Mouse (Mus musculus): ENCODE results near the gene Atp6ap1.

The Atp6ap1 gene

DNA sequence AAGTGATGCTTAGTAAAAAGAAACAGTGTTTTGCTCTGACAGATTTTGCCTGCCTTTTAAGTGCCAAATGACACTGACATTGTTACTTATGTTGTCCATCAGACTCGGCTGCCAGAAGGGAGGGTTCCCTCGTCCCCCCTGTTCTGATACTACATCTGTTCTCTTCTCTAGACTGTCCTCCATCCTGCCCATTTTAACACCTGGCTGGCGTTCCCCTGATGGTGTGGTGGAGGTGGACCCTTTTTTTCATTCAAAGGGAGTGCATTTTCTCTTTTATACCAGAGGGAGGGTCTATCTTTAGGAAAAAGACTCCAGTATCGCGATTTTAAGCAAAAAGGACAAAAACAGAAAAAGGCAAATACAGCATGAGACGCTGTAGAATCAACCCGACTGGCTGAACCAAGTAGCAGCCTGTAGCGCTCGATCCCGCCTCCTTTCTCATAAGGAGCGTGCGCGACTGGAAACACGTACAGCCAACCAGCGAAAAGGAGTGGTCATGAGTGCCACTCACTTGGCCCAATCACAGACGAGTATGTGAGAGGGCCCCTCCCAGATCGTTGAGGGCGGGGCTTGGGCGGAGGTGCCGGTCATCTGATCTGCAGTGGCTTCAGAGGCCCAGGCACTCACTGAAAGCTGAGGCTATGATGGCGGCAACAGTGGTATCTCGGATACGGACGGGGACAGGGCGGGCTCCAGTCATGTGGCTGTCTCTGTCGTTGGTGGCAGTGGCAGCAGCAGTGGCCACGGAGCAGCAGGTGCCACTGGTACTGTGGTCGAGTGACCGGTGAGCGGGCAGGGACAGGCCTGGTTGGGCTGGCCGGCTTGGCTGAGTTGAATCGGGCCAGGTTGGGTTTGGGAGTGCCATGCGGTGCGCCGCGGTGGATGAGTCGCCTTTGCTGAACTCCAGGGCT is at the start of gene Atp6ap1:
TSS of gene Atp6ap1 (plus strand) at position 560 of the 911 bp plus-strand sequence.
- peak; percentile 80 to 85 for DNase-seq (ENCODE audit: low spot score in 2 of 2)

DNA sequence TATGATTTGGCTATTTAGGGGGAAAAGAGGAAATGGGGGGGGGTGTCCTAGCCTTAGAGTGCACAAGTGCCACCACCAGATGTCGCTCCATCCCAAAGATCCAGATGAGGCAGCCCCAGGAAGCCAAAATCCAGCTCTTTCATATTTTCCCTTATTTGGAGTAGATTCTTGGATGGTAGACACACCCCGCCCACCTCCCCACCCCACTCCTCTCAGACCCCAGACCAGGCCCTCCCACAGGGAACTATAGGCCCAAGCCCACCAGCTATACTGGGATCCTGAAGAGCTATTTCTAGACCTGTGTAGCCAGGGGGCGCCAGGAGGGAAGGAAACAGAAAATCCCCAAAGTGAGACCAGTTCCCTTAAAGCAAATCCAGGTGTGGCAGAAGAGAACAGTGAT is 48.2 kb upstream of the Atp6ap1 start:
- peak; percentile 22 to 23 for DNase-seq (ENCODE audit: low spot score in 2 of 2)

DNA sequence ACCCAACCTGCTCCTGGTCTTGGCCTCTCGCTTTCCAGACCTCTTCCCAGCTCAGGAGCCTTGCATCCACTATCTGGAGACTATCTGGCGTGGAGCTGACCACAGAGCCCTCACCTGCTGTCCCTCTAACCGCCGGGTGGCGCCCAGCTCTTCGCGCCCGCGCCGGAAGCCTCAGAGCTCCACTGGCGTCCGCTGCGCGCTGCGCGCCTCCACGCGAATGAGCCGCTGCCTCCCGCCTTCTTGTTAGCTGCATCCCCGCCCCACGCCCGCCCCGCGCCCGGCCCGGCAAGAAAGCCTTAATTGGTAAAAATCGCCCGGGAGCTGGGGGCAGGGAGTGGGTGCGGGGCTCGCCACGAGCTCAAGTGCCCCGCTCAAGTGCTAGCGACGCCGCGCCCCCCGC is 47.3 kb upstream of the Atp6ap1 start, which contains the start of gene Flna:
TSS of gene Flna (minus strand) at position 206 of the 400 bp plus-strand sequence.
- DNase-seq (ENCODE audit: low spot score in 2 of 2) = peak; percentile 27 to 32

DNA sequence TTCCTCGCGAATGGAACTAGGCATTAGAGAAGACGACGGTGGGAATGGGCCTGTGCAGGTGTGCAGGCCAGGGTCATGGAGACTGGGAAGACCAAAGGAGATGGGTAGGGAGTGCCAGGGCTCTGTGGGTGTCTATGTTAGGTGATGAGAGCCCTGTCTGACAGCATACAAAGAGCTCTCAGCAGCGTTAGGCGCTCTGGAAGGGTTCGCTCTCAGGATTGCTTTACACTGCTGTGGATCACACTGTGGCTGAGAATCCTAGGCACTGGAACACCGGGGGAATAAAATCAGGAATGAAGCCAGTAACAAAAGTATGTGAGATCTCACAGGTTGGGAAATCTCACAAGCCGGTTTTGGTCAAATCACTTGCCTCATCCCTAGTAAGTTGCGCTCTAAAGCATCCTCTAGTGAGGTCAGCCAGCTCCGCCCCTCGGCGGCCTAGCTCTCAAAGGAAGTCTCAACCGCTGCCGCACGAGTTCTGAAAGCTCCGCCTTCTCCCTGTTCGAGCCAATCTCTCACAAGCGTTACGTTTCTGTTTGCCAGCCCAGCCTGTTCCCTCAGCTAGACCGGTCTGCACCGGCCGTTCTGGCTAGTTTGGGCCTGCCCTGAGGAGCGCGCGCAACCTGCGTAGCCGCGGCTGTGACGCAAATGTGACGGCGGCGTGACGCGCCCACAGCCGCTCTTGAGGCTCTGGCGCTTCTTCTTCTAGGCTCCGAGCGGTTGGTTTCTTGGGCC is 42.6 kb upstream of the Atp6ap1 start, which contains the start of gene Emd:
TSS of gene Emd (plus strand) at position 535 of the 735 bp plus-strand sequence.
- DNase-seq (ENCODE audit: low spot score in 2 of 2) = peak; percentile 52 to 74

DNA sequence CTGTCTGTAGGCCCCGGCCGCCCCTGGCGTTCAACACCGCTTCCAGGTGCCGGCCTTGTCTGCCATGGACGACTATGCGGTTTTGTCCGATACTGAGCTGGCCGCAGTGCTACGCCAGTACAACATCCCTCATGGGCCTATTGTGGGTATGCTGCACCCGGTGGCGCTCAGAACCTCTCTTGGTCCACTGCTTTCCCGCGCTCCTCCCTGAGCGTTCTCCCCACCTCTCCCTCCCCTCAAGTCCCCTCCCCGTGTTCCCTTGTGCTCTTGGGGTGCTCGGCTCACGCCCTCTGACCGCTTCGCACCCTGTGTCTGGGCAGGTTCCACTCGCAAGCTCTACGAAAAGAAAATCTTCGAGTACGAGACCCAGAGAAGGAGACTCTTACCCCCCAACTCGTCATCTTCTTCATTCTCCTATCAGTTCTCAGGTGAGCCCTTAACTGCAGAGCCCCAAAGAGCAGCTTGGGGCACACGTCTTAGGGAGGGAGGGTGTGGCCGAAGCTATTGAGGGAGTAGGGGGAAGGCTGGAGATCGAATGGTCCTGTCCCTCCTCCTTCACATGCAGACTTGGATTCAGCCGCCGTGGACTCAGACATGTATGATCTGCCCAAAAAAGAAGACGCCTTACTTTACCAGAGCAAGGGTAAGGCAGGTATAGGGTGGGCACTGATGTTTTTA is 41.9 kb upstream of the Atp6ap1 start:
- DNase-seq (ENCODE audit: low spot score in 2 of 2) = no peak

DNA sequence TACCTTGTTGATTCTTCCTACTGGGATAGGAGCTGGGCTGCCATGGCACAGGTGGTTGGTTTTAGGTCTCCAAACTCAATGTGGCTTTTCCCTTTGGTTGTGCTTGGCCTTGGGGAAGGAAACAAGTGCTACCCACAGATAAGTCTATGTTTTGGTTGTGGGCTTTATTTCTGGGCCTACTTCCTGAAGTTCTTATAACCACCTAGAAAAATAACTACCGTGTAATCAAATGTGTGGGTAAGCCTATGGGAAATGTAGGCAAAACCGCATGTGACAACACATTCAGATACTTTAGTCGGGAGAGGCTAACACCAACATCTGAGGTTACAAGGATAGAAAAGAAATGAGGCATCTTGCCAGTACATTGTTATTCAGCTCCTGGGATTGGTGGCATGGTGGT is 39.2 kb upstream of the Atp6ap1 start:
- no peak for DNase-seq (ENCODE audit: low spot score in 2 of 2)

DNA sequence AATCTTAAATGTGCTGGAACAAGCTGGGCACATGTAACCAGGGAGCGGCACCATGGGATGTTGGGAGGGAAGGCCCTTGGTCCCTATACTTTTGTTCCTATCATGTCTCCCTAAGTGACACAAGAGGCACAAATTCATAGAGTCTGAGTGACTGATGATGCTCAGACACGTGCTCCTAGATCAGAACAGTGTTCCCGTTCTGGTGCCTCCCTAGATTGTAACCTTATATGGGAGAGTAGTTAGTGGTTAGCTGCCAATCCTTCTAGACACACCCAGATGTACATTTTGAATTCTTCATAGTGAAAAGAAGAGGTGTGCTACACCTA is 27.2 kb upstream of the Atp6ap1 start:
- DNase-seq (ENCODE audit: low spot score in 2 of 2) = no peak

DNA sequence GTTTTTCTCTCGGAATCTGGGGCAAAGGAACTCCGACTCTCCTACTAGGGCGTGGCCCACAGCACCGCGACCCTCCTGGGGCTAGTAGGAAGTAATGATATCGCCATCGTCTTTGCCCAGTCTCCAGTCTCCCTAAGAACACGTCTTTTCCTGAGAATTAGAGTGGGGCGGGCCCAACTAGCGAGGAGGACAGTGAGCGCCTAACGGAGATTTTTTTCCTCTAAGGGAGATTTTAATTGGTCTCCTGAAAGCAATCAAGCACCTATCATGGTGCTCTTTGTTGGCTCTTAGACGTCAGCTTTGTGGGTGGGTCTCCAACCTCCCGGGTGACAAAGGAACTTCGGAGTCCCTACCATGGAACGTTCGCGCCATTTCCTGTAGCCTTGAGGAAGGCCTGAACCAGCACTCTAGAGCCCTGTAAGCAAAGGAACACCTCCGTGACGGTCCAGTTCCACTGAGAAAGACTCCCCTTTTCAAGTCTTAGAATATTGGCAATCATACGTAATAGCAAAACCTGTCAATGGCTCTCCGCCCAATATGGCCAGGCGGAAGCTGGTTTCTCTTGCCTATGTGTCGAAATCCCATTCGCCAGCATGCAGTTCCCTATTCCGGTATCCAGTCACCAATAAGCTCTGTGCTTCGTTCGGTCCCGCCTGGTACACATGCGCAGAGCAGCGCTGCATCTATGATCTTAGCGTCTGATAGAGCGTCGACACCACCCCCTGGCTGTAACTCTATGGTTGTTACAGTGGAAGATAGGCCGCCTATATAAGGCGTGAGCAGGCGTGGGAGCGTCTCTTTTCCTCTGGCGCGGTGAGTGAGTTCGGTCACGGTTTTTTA is 26.6 kb upstream of the Atp6ap1 start, which contains the start of gene Rpl10:
TSS of gene Rpl10 (plus strand) at position 751 of the 840 bp plus-strand sequence.
- DNase-seq (ENCODE audit: low spot score in 2 of 2) = peak; percentile 60 to 81

DNA sequence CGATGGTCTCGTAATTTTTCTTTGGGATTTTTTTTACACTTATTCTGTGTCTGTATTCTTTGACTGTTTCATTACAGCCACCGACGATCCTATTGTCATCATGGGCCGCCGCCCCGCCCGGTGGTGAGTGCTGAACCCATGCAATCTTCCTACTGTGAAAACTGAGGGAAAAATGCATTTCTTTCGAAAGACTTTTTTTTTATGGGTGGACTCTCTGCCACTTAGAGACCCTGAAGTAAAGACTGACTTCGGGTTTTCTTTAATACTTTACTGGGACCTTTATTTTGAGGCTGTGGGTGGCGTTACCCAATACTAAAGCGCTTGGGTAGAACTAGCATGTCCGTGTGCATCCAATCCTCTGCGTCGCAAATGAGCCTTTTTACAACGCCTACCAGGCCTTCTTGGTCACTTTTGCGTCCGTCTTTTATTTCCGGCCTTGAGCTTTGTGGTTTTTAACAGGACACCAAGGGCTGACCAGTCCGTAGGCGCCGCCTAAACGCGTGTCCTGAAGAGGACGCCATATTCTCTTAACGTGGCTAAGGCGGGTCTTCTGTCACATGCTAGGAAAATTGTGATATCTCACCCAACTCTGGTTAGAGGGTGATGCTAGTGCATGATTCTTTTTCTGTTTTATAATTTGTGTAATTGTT is 25.9 kb upstream of the Atp6ap1 start:
- DNase-seq (ENCODE audit: low spot score in 2 of 2) = no peak

DNA sequence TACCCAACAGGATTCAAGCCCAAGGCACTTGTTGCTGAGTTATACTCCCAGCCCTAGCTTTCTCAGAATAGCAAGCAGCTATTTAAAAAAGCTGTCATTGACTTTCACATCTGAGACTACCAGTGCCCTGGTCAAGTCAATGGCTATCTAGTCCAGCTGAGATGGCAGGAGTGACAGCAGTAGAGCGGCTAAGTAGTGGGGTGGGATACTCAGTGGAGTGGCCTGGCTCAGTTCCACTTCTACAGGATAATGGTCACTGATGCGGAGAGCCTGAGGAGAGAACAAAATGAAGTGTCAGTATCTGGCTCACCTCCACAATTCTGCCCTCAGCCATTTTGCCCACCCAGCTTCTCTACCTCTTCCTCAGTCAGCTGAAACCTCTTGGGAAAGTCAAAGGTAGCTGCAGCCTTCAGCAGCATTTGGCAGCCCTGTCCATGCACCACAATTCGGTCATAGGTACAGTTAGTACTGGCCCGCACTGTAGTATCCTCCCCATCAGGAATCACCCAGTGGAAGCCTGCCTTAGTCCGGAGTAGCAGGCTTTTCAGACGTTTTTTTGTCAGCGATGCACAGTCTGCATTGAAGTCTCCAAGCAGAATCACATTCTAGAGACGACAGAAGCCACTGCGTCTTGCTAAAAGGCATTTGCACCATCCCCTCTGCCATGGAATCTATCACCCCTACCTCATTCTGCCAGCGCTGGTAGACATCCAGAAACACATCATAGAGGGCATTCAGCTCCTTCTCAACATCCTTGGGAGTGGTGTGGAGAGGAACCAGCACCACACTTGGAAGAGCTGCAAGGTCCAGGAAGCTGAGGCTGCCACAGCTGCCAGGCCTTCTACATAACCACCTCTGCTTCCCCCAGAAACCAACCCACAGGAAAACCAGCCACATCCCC is 23.2 kb upstream of the Atp6ap1 start:
- no peak for DNase-seq (ENCODE audit: low spot score in 2 of 2)

DNA sequence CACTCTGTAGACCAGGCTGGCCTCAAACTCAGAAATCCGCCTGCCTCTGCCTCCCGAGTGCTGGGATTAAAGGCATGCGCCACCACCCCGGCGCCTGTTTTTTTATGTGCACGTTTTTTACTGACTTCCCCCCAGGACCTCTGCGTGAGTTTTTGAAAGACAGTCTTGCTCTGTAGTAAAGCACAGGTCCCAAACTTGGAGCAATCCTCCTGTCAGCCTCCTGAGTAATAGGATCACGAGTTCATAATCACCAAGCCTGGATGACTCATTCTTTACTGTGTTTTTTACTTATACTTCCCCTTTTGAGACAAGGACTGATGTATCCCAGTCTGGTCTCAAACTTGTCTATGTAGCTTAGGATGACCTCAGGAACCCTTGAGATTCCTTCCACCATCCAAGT is 19.0 kb upstream of the Atp6ap1 start:
- DNase-seq (ENCODE audit: low spot score in 2 of 2) = no peak

DNA sequence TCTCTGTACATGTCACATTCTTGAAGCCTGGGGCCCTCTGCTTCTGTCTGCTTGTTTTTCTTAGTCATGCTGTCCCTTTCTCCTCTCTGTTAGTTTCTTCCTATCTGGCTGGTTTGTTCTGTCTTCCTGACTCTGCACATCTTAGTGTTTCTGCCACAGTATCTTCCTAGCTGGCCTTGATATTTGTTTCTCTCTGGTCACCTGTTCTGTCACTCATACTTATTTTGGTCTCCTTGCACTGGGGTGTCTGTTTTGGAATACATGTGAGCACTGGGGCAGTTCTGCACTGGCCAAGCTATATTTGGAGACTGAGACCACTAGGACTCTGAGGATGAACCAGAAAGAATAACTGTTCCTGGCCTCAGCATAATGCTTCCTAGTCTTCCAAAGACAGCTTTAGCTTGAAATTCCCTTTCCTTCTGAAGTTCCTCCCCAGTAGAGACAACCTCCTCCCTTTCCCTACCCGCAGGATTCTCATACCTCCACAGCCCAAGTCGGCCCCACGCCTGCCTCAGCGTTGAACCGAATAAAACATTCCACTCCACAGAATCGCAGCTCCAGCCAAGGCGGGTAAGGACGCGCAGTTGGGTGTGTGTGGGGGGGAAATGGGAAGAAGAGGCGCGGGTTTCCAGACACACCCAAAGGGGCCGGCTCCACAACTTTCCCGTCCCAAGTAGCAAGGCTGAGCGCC is 15.7 kb upstream of the Atp6ap1 start:
- DNase-seq (ENCODE audit: low spot score in 2 of 2) = no peak

DNA sequence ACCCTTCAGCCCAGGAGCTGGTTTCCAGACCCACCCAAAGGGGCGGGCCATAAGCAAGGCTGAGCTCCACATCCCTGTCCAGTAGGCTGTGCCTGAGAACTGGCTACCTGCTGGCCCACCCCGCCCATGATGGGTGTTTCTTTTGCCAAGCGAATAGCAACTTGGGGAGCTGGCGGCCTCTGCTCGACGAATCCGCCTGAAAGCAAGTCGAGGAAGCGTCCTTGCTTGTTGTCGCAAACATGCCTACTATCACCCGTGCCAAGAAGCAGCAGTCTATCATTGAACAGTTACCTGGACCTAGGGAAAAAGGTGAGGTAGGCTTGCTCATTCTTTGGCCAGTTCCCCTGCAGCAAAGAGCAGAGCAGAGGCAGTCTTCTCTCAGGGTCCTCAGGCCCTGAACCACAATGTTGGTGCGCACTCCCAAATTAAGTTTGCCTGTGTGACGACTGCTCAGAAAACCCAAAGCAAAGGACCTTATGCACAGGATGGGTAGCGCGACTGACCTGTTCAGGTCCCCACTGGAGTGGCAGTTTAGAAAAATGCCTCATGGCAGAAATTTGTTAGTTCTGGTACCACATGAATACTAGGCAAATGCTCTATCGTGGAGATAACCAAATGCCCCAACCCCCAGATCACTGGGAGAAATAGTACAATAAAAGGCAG is 15.0 kb upstream of the Atp6ap1 start, which contains the start of the genes Taz and Dnase1l1:
TSS of gene Taz (plus strand) at position 181 of the 663 bp plus-strand sequence.
TSS of gene Dnase1l1 (minus strand) at position 606 of the 663 bp plus-strand sequence.
- peak in 1 of 2 experiments; percentile 25 for DNase-seq (ENCODE audit: low spot score in 2 of 2)

DNA sequence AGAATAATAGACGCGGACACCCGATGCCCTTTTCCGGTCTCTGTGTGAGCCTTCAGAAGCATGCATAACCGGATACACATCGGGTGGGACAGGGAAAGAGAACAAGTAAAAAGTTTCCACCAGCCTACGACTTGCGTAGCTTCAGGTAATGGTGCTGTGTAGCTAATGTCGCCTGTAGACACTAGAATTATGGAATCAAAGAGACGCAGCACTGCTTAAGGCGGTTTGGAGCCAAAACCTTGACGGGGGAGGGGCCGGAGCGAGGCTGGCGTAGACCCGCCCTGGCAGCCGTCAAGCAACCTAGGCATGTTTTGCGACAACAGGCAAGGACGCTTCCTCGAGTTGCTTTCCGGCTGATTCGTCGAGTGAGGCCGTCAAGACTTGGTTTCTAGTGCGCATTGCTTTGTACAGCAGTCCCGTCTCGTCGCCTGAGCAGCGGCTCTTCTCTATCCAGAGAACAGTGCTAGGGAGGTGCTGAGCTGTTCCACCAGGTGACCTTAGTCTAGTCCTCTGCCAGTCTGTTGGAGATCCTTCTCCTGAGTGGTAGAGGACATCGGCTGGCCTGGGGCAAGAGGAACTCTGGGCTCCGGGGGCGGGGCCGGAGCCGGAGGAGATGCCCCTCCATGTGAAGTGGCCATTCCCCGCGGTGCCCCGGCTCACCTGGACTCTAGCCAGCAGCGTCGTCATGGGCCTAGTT is 14.4 kb upstream of the Atp6ap1 start:
- DNase-seq (ENCODE audit: low spot score in 2 of 2) = peak; percentile 64 to 67

DNA sequence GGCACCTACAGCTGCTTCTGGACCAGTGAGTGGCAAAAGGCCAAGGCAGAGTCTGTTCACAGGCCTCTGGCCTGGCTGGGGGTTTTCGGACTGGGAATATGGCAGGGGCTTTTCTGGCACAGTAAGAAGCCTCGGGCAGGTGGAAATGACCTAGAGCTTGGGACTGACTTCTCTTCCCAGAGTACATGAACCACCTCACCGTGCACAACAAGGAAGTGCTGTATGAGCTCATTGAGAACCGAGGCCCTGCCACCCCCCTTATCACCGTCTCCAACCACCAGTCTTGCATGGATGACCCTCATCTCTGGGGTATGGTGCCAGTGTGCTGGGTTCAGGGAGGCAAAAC is 13.8 kb upstream of the Atp6ap1 start:
- no peak for DNase-seq (ENCODE audit: low spot score in 2 of 2)

DNA sequence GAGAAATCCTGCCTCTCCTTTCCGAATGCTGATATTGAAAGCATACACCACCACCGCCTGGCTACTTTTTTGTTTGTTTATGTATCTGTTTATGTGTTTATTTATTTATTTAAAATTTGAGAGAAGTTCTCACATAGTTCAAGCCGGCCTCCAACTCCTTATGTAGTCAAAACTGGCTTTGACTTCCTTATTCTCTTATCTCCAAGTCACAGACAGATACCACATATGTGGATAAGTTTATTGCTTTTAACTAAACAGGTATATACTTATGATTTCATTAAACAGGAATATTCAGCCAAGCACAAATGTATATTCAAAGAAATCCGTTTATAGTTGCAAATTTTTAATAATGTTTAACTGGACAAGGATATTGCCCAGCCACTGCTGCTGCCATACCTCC is 3.5 kb upstream of the Atp6ap1 start:
- DNase-seq (ENCODE audit: low spot score in 2 of 2) = no peak

DNA sequence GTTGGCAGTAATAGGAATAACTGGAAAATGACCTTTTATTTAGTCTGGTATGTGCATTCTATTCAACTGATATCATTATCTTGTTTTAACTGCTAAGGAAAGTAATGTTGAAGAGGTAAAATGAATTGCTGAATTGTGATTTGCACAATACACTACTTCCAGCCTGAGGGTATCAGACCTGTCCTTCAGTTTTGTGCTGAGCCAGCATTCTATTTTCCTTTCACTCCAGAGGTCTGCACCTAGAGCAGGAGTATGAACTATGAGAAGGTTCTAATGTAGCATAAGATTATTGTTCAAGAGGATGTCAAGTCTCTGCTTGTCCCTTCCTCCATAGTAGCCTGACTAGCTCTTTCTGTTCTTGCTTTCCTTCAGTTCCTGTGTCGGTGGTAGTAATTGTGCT is 1.5 kb downstream of the Atp6ap1 start:
- DNase-seq (ENCODE audit: low spot score in 2 of 2) = no peak

DNA sequence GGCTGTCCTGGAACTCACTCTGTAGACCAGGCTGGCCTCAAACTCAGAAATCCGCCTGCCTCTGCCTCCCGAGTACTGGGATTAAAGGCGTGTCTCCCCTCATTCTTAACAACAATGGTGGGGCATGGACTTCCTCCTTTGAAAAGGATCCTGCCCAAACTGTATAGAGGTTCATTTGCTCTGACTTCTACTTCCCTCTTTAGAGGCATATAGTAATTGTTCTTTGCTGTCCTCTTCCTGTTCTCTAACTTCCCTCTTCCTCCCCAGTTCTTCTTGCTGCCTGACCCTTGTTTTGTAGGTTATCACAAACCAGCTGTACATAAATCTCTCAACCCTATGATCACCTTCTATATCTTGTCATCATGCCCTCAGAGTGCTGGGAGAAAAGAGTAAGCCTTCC is 2.8 kb downstream of the Atp6ap1 start:
- DNase-seq (ENCODE audit: low spot score in 2 of 2) = no peak

Data from frontal cortex, postnatal 25 days (tissue).